Comparison of ENCODE assay signal across 9 mouse cellular contexts in the genomic region with DNA sequence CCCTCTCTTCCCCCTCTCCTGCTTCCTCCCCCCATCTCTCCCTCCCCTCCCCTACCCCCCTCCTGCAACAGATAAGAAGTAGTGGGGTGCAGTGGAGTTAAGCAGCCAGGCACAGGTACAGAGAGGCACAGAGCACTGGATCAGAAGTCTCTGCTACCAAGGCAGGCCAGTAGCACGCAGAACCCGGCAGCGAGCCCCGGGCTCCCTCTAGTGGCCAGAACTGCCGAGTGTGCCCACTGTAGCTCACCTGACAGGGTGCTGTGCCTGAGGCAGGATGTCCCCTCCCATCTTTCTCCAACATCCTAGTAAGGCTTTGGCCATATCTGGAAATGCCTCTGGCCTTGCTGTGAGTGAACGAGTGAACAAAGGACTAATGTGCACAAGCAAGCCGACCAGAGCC. TPM values are rescaled to one million over a fixed set of nuclear protein-coding genes. Genes with fewer than 3 reads are reported as not detected.
DNase-seq lines count a peak whose midpoint lies in the region; ATAC-seq and TF ChIP-seq lines count a peak whose summit lies in the region.
"Had no signal": no experiment of that assay in that cellular context is flagged by ENCODE, and none has a peak within 500 bp of the region (broad histone marks: within the 10 kb centered on the region; RNA-seq: fewer than 3 reads in every experiment).

No protein-coding gene starts in this region.

- H3K4me3 ChIP-seq in forebrain, postnatal 0 days (ENCODE audit: low read depth, low read length), result no peak overlapping the region
- H3K4me3 ChIP-seq in hindbrain, embryonic 16.5 days (ENCODE audit: low read length), result no peak overlapping the region

- H3K9me3 ChIP-seq in forebrain, postnatal 0 days (ENCODE audit: low read length), result no peaks in the 10 kb centered on the region
- no peaks in the 10 kb centered on the region for H3K9me3 ChIP-seq in hindbrain, embryonic 16.5 days (ENCODE audit: control insufficient read depth, low read length)

- no peaks in the 10 kb centered on the region for H3K36me3 ChIP-seq in forebrain, postnatal 0 days (ENCODE audit: insufficient read depth)
- H3K36me3 ChIP-seq in hindbrain, embryonic 16.5 days (ENCODE audit: control insufficient read depth, insufficient read depth, low read length), result no peaks in the 10 kb centered on the region

- peak; percentile 75 for ATAC-seq in cerebellum, adult (ENCODE audit: insufficient number of reproducible peaks, low FRiP score, low TSS enrichment)
- ATAC-seq in forebrain, postnatal 0 days, result peak; percentile 68
- ATAC-seq in hindbrain, embryonic 16.5 days, result peak; percentile 57

- 9% methylated on average over 7 of the region's 7 CpGs for WGBS in forebrain, postnatal 0 days
- 7% methylated on average over 7 of the region's 7 CpGs for WGBS in hindbrain, embryonic 16.5 days

- H3K4me2 ChIP-seq in forebrain, postnatal 0 days (ENCODE audit: low read depth), result no peak overlapping the region
- H3K4me2 ChIP-seq in hindbrain, embryonic 16.5 days (ENCODE audit: low read length), result no peak overlapping the region

- H3K27me3 ChIP-seq in forebrain, postnatal 0 days (ENCODE audit: insufficient read depth, low read length), result no peaks in the 10 kb centered on the region
- H3K27me3 ChIP-seq in hindbrain, embryonic 16.5 days (replicated peaks; ENCODE audit: control insufficient read depth, insufficient read depth, low read length), result no peaks in the 10 kb centered on the region

- peak; percentile 92 for TF ChIP-seq CTCF in forebrain, postnatal 0 days (IDR thresholded peaks at IDR 0.05; ENCODE audit: low read depth)

- H3K9ac ChIP-seq in forebrain, postnatal 0 days, result no peak overlapping the region
- H3K9ac ChIP-seq in hindbrain, embryonic 16.5 days (ENCODE audit: low read depth, low read length), result no peak overlapping the region

- H3K27ac ChIP-seq in forebrain, postnatal 0 days (ENCODE audit: low read depth, low read length), result no peak overlapping the region
- no peak overlapping the region for H3K27ac ChIP-seq in hindbrain, embryonic 16.5 days (ENCODE audit: low read depth, low read length)
- H3K27ac ChIP-seq: macrophage had no signal

- H3K4me1 ChIP-seq in forebrain, postnatal 0 days (ENCODE audit: insufficient read depth), result no peaks in the 10 kb centered on the region
- H3K4me1 ChIP-seq in hindbrain, embryonic 16.5 days (ENCODE audit: control insufficient read depth, insufficient read depth, low read depth, low read length), result no peaks in the 10 kb centered on the region; the same call in 1 of the 2 replicates

- DNase-seq in MEL-GATA-1-ER (ENCODE audit: extremely low read depth, low read depth), result peak; percentile 25
- peak; percentile 83 for DNase-seq in forebrain, postnatal 0 days
- DNase-seq in left cerebral cortex, adult 11 months (ENCODE audit: low spot score), result peak; percentile 71
- DNase-seq in lung, postnatal 36 days, result peak; percentile 91
- peak; percentile 90 to 95 for DNase-seq in right cerebral cortex, adult 2 months (ENCODE audit: low spot score in 2 of 2)
- DNase-seq in urinary bladder, postnatal 10 days (ENCODE audit: low spot score), result peak; percentile 41

RNA-seq across cellular contexts. Expression of a gene that starts 51.7 kb away (rescaled TPM):
- total RNA-seq in forebrain, postnatal 0 days (2014; rRNA removed), result 70.2 and 71.3 TPM in 2 replicates
- polyA plus RNA-seq in forebrain, postnatal 0 days (2015; fragmentation: Nextera tagmentation; extraction: Ambion mirVana), result 54.2 and 67.8 TPM in 2 replicates
- 89.0 and 101 TPM in 2 replicates for polyA plus RNA-seq in hindbrain, embryonic 16.5 days (2015; fragmentation: Nextera tagmentation; extraction: Ambion mirVana)

Comparison
In these comparisons a context has a peak if more than half of its experiments do, and no peak if none do; other contexts are left out.
1. DNase-seq: peak in every context shown above with its lines; median percentile 92 in right cerebral cortex, adult 2 months; 91 in lung, postnatal 36 days; 83 in forebrain, postnatal 0 days; 71 in left cerebral cortex, adult 11 months; 41 in urinary bladder, postnatal 10 days; 25 in MEL-GATA-1-ER.